In genomic region chr17:65692276-65692675, GRCm38 (mm10) we compare ENCODE assay signal across 38 mouse cellular contexts. TPM values are rescaled to one million over a fixed set of nuclear protein-coding genes. Genes with fewer than 3 reads are reported as not detected.
"Had no signal": no experiment of that assay in that cellular context is flagged by ENCODE, and none has a peak within 500 bp of the region (broad histone marks: within the 10 kb centered on the region; RNA-seq: fewer than 3 reads in every experiment).

No protein-coding gene starts in this region.

- H3K36me3 ChIP-seq: liver, embryonic 12.5 days; liver, embryonic 13.5 days; liver, embryonic 15.5 days; lung, embryonic 15.5 days; midbrain, embryonic 15.5 days had no signal

- H3K4me1 ChIP-seq: limb, embryonic 10.5 days; limb, embryonic 12.5 days; limb, embryonic 13.5 days; limb, embryonic 15.5 days; liver, embryonic 12.5 days; liver, embryonic 13.5 days; liver, embryonic 15.5 days; lung, embryonic 15.5 days; megakaryocyte, embryonic 14.5 days; midbrain, embryonic 10.5 days; midbrain, embryonic 12.5 days; midbrain, embryonic 13.5 days; midbrain, embryonic 15.5 days; neural tube, embryonic 12.5 days had no signal

- H3K27ac ChIP-seq: limb, embryonic 10.5 days; limb, embryonic 12.5 days; limb, embryonic 13.5 days; limb, embryonic 15.5 days; liver, embryonic 12.5 days; liver, embryonic 13.5 days; liver, embryonic 14.5 days; liver, embryonic 15.5 days; lung, embryonic 15.5 days; macrophage; midbrain, embryonic 10.5 days; midbrain, embryonic 12.5 days; midbrain, embryonic 13.5 days; midbrain, embryonic 15.5 days; neural tube, embryonic 12.5 days had no signal

- H3K9me3 ChIP-seq: limb, embryonic 10.5 days; limb, embryonic 12.5 days; limb, embryonic 13.5 days; limb, embryonic 15.5 days; liver, embryonic 12.5 days; liver, embryonic 13.5 days; liver, embryonic 15.5 days; lung, embryonic 15.5 days; midbrain, embryonic 10.5 days; midbrain, embryonic 12.5 days; midbrain, embryonic 13.5 days; midbrain, embryonic 15.5 days; neural tube, embryonic 12.5 days had no signal

- DNase-seq: left cerebral cortex, postnatal 4 days; liver; liver, embryonic 13.5 days; liver, postnatal 0 days; lung, adult 18-20 months; lung, adult 2 months; lung, embryonic 14.5 days; lung, postnatal 10 days; lung, postnatal 14 days; lung, postnatal 36 days; lung, postnatal 4 days; midbrain, embryonic 14.5 days had no signal

- H3K27me3 ChIP-seq: limb, embryonic 12.5 days; limb, embryonic 13.5 days; limb, embryonic 15.5 days; liver, embryonic 12.5 days; liver, embryonic 13.5 days; liver, embryonic 15.5 days; lung, embryonic 15.5 days; megakaryocyte, embryonic 14.5 days; midbrain, embryonic 12.5 days; midbrain, embryonic 13.5 days; midbrain, embryonic 15.5 days; neural tube, embryonic 12.5 days had no signal

- H3K4me3 ChIP-seq: limb, embryonic 10.5 days; limb, embryonic 12.5 days; limb, embryonic 13.5 days; limb, embryonic 15.5 days; liver, embryonic 12.5 days; liver, embryonic 13.5 days; liver, embryonic 15.5 days; lung, embryonic 15.5 days; megakaryocyte, embryonic 14.5 days; midbrain, embryonic 10.5 days; midbrain, embryonic 12.5 days; midbrain, embryonic 13.5 days; midbrain, embryonic 15.5 days; myocyte; neural tube, embryonic 12.5 days had no signal

RNA-seq across cellular contexts. Expression of gene Txndc2, which starts 50.3 kb away (rescaled TPM):
- total RNA-seq: left cerebral cortex, postnatal 25 days; liver, adult 2 months; megakaryocyte, adult 5-6 weeks; megakaryocyte-erythroid progenitor cell, adult 5-6 weeks; midbrain, postnatal 0 days had no signal
- polyA plus RNA-seq: limb, embryonic 10.5 days; limb, embryonic 11.5 days; liver, adult 2 months; liver, embryonic 11.5 days; liver, embryonic 12.5 days; liver, embryonic 13.5 days; liver, embryonic 14.5 days; liver, embryonic 15.5 days; liver, embryonic 16.5 days; liver, postnatal 0 days; lung, embryonic 15.5 days; lung, embryonic 16.5 days; midbrain, embryonic 10.5 days; midbrain, embryonic 13.5 days; midbrain, embryonic 16.5 days; midbrain, postnatal 0 days had no signal
